Mouse (Mus musculus) brain, embryonic 18.5 days (tissue): ENCODE data around the gene Fam25c.

Experiments used
- DNase-seq: peaks from one replicate; pipeline ENCODE4 v3.0.0-alpha.2; 2012; ENCODE audit warnings: low read depth, low spot score

Gene Fam25c

DNA sequence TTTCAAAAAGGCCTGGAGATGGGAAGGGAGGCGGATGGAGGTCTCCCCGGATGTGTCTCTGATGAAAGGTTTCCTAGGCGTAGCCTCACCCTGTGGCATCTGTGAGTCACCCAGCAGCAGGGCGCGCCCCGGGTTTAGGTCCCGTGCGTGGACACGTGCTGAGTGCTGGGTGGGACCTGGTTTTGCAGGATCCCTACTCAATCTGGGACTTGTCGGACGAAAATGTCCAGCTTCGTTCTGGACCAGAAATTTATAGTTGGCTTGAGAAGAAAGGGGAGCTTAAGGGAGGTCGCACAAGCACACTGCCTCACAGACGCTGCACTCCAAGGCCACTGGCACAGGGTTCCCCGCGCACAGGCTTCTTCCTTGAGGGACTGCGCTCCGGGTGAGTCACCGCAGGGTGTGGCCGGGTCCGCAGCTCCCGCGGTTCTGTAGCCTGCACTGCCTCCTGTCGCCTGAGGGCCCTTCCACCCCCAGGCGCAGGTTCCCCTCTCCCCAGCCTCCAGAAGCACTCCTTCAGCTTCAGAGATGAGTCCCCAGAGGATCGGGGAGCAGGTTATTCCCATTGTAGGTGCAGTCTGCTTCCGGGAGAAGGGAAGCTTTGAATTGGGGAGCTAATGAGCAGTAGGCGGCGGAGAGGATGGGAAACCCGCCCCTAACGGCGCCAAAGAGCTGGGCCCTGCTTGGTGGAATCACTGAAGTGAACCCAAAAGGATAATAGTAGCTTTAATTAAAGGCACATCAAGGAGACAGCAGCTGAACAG is 8.4 kb upstream of the Fam25c start:
- no peak for DNase-seq

- no peak for DNase-seq
Measured at GRCm38 (mm10) chr14:34362726-34363445, 7.7 kb upstream of the Fam25c start.

- no peak for DNase-seq
Measured at GRCm38 (mm10) chr14:34362135-34362534, 6.9 kb upstream of the Fam25c start.

DNA sequence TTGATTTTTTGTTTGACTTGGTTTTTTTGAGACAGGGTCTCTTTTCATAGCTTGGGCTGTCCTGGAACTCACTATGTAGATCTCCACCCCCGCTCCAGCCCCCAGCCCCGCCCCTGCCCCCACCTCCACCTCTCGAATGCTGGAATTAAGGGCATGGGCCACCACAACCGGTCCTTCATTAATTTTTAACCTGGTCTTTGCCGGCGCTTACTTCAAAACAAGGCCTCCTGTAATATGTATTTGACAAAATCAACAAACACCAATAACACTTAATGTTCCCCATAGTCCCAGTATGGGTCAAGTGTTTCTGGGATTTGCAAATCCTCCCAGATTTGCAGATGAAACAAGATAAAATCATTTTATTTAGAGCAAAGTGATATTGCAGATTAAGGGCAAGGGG is 5.0 kb upstream of the Fam25c start:
- no peak for DNase-seq

DNA sequence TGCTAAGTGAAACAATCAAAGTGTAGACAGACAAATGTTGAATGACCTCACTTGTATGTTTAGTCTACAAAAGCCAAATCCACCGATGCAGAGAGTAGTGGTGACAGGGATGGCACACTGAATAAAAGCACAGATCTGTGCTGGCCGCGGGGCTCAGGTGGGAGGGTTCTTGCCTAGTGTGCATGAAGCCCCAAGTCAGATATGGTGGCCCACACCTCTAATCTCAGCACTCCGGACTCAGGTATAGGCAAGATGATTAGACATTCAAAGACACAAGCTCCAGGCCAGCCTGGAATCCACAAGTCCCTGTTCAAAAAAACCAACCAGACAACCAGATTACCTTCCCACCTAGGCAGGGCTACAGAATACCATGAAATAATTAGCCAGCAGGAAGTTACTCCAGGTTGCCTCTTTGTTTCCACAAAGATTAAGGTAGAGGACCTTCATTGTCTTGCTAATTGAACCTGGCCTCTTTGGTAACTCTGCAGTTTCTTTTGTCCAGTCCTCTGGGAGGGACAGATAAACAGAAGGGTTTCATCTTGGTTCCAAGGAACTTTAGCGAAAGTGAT is 4.5 kb upstream of the Fam25c start:
- no peak for DNase-seq

DNA sequence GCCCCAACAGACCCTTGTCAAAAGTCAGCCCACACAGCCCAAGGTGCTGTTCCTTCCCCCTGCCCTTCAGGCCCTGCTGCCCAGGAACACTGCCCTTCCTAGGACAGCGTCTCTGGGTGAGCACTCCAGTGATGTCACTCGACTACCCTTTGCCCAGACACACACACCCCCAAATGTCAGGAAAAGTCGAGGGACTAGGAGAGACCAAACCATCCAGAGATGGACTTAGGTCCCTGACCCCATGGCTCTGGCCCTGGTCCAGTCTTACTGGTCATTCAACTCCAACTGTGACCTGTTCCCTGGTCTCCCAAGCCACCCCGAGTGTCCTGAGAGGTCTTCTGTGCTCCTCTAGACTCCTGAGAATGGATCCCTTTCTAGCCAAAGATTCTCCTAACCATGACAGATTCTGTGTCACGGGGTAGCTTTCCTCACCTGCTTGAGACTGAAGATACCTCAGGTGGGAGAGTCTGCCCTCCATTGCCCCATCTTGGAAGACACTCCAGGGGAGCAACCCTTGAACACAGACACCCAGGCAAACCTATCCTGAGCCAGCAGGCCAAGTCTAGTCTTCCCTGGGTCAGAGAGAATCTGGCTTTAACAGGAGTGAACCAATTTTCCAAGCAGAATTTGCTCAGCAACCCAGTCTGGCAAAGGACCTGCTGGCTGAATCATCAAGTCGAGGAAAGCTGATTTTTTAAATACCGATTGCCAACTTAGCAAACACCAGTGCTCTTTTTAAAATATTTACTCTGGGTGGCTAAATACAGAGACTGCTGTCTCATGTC is 2.6 kb upstream of the Fam25c start:
- no peak for DNase-seq

DNA sequence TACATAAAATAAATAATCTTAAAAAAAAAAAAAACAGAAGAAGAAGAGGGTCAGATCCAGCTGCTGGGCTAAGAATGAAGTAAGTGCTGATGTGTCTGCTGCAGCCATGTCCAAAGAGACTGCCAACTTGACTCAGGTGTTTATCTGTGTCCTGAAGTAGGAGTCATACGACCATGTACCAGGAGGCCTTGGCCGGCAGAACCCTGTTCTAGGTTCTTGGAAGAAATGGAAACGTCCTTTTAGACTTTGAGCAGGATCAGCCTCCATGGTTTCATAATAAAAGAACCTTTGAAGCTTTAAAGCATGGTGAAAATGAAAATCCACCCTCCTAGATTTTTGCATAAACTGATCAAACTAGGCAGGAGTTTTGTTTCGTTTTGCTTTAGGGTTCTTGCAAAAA is 777 bp downstream of the Fam25c start:
- no peak for DNase-seq

DNA sequence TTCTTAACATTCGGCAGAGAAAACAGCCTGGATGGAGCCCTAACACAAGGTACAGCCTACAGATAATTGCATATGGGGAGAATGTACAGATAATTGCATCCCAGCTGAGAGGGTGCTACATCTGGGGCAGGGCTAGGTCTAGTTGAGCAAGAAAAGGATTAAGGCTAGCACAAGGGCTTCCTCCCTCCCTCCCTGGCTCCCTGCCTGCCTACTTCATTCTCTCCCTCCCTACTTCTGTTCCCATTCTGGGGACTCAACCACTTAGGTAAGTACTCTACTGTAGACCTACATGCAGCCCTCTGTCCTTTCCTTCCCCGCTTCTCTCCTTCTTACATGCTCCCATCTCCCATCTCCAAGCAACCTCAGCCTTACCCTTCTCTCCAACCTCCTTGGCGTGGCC is 1.9 kb downstream of the Fam25c start:
- no peak for DNase-seq

DNA sequence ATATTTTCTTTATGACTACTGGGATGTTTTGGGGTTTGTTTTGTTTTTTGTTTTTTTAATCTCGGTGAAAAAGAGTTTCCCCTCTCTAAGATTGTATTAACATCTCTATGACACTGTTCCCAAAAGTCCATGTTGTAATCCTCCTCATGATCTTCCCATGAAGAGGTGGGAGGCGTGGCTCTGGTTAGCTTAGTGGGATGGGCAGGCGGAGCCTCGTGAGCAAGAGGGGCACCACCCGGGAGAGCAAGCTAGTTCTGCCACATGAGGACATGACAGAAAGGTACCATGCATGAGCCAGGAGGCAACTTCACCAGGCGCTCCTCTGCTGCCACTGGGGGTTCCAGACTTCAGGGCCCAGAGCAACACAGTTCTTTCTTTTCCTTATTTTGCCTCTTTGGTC is 2.7 kb downstream of the Fam25c start:
- no peak for DNase-seq

GRCm38 (mm10) chr14:34351660-34352059 is 3.6 kb downstream of the Fam25c start:
- DNase-seq, result no peak

GRCm38 (mm10) chr14:34349007-34349406 is 6.2 kb downstream of the Fam25c start:
- no peak for DNase-seq

- no peak for DNase-seq
Measured at GRCm38 (mm10) chr14:34348301-34348700, 6.9 kb downstream of the Fam25c start.

GRCm38 (mm10) chr14:34347084-34347483 is 8.1 kb downstream of the Fam25c start:
- DNase-seq, result no peak

DNA sequence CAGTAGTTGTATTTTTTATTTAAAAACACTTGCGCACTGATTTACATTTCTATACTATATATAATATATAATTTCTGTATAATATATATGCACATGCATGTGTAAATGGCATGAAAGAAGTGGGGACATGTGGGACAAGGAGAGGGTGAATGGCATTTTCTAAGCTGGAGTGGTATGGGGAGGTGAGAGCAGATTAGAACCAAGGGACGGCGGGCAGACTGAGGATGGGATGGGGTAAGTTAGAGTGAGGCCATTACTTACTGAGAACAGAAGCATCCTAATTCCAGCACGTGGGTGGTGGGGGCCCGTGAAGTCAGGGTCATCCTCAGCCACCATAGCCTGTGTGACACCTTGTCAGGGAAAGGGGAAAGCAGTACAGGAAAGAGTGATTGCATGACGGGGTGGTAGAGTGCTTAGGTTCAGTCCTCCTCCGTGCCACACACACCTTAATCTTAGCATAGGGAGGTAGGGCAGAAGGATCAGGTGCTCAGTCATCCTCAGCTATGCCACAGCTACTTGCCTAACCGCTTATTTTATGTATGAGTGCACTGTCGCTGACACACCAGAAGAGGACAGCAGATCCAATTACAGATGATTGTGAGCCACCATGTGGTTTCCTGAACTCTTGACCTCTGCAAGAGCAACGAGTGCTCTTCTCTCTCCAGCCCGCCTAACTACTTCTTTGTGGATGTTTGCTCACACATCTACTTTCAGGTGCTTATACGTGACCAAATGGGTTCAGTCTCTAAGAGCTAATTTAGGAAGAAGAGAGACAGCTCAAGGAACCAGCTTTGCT is 9.3 kb downstream of the Fam25c start:
- no peak for DNase-seq

DNA sequence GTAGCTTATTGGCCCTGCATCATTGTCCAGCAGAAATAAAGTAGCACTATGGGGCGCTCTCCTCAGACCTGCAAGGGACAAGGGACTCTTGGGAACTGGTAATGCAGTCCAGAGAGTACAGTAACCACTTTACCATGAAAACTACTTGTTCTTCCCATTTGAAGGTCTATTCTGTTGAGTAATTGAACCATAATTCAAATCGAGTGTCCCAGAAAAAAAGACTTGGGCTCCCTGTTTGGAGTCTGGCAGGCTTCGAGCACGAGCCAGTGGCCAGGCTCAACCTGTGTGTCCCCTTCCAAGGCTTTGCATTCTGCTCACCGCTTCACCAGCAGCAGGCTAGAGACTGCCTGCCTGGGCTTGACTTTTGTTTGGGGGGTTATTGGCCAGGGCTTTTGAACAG is 10.9 kb downstream of the Fam25c start:
- DNase-seq, result no peak

- DNase-seq, result no peak
Measured at GRCm38 (mm10) chr14:34343078-34343477, 12.2 kb downstream of the Fam25c start.

- DNase-seq, result no peak
Measured at GRCm38 (mm10) chr14:34341993-34342392, 13.2 kb downstream of the Fam25c start.

GRCm38 (mm10) chr14:34339446-34339845 is 15.8 kb downstream of the Fam25c start:
- no peak for DNase-seq

GRCm38 (mm10) chr14:34332476-34332875 is 22.8 kb downstream of the Fam25c start:
- DNase-seq, result peak; percentile 52

DNA sequence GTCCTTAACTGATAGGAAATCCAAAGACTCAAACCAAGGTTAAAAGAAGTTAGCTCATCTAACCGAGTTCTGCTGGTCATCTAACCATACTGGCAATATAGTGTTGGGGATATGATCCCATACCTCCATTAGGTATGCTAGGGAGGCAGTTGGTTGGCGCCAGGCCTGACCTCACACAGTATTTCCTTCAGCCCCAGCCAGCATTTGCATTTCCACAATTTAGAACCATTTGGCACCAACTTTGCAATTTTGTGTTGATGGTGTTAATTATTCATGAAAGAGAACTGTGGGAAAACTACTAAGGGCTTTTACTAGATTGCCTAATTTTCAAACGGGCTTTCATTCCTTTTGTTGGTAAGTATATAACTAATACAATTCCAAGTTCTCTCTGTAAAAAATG is 23.3 kb downstream of the Fam25c start:
- peak; percentile 43 for DNase-seq

DNA sequence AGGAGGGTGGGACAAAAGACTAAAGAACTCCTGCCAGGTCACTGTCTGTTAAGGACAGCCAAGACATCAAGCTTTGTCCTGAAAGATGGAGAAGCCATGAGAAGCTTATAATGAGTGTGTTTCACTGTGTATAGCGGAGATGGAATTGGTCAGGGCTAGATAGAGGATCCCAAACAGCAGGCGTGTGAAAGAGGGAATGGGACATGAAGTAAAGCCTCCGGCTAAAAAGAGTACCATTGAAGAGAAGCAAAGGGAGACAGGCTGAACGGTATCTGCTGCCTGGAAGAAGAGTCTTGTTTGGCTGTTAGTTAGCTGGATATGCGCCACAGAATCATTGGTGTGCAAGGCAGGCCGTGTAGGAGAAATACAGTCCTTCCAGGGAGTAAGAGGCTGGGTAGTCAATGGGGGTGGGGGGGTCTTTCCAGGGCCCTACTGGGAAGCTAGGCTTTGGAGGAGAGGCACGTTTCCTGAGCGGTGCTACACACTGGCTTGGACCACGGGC is 24.5 kb downstream of the Fam25c start:
- peak; percentile 40 for DNase-seq
